Mouse (Mus musculus): ENCODE measurements at regions not wholly inside any gene's neighbourhood (a gene's known extent, or its start where the extent isn't known, plus 50 kb on each side); places are given as distances from the start of the nearest gene placed in this dataset.
A peak's percentile ranks its signal among the peaks of the same experiment; 100 is the strongest.

- Histone ChIP-seq H3K27ac (ENCODE audit: low read depth, low read length) (no peak overlapping the region), H3K4me2 (ENCODE audit: low read depth, low read length) (no peak overlapping the region), H3K27me3 (ENCODE audit: control insufficient read depth, insufficient read depth, low read length) (no peaks in the 10 kb centered on the region), H3K4me1 (ENCODE audit: control insufficient read depth, insufficient read depth, low read length) (no peaks in the 10 kb centered on the region), H3K9ac (replicated peaks; ENCODE audit: low read depth, low read length) (no peak overlapping the region), H3K9me3 (ENCODE audit: control insufficient read depth, low read length) (no peaks in the 10 kb centered on the region), H3K36me3 (ENCODE audit: control insufficient read depth, insufficient read depth, low read length) (no peaks in the 10 kb centered on the region), H3K4me3 (ENCODE audit: low read depth, low read length) (no peak overlapping the region)
- ATAC-seq (ENCODE audit: low read depth) = no peak
- 81% methylated on average over 3 of the region's 3 CpGs for WGBS
These were observed 131.0 kb downstream of the Rsl24d1 start for GRCm38 (mm10) chr9:73244177-73244576.

- Histone ChIP-seq H3K27ac (ENCODE audit: low read depth, low read length) (peak overlapping the region; percentile 40), H3K4me2 (ENCODE audit: low read depth, low read length) (no peak overlapping the region), H3K4me3 (ENCODE audit: low read depth, low read length) (no peak overlapping the region), H3K9me3 (ENCODE audit: control insufficient read depth, low read length) (no peaks in the 10 kb centered on the region), H3K36me3 (ENCODE audit: control insufficient read depth, insufficient read depth, low read length) (no peaks in the 10 kb centered on the region), H3K4me1 (ENCODE audit: control insufficient read depth, insufficient read depth, low read length) (no peaks in the 10 kb centered on the region), H3K9ac (replicated peaks; ENCODE audit: low read depth, low read length) (no peak overlapping the region), H3K27me3 (ENCODE audit: control insufficient read depth, insufficient read depth, low read length) (no peaks in the 10 kb centered on the region)
- 68% methylated on average over 7 of the region's 7 CpGs for WGBS
- peak; percentile 61; the same call in 1 of the 2 replicates for ATAC-seq (ENCODE audit: low read depth)
These were observed 132.3 kb downstream of the Rsl24d1 start for GRCm38 (mm10) chr9:73245524-73245923.

- 71% methylated on average over 9 of the region's 9 CpGs for WGBS
- H3K9ac ChIP-seq (replicated peaks; ENCODE audit: low read depth, low read length) = no peak overlapping the region
- H3K9me3 ChIP-seq (ENCODE audit: control insufficient read depth, low read length) = no peaks in the 10 kb centered on the region
- no peak overlapping the region for H3K4me3 ChIP-seq (ENCODE audit: low read depth, low read length)
- no peak overlapping the region for H3K27ac ChIP-seq (ENCODE audit: low read depth, low read length)
- H3K4me1 ChIP-seq (ENCODE audit: control insufficient read depth, insufficient read depth, low read length) = no peaks in the 10 kb centered on the region
- no peaks in the 10 kb centered on the region for H3K36me3 ChIP-seq (ENCODE audit: control insufficient read depth, insufficient read depth, low read length)
- H3K4me2 ChIP-seq (ENCODE audit: low read depth, low read length) = no peak overlapping the region
- ATAC-seq (ENCODE audit: low read depth) = no peak
- no peaks in the 10 kb centered on the region for H3K27me3 ChIP-seq (ENCODE audit: control insufficient read depth, insufficient read depth, low read length)
These were observed 144.9 kb downstream of the Rsl24d1 start for GRCm38 (mm10) chr9:73258171-73258570.

DNA sequence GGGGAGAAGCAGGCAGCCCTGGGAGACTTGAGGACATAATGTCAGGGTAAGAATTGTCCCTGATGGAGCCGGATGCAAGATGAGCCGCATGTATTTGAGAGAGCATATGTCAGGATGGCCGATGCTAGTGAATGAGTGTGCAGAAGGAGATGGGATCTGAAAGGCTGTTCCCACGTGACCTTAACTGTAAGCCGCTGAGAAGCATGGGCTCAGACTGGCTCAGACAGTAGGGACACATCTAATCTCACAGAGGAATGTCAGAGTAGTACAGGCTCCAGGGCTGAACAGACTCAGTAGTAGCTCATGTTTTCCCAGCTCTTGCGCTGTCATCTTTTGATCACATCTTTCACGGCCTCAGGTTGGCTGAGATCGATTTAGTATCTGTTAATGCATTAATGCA lies 145.4 kb downstream of the Rsl24d1 start:
- Histone ChIP-seq H3K4me3 (ENCODE audit: low read depth, low read length) (no peak overlapping the region), H3K27me3 (ENCODE audit: control insufficient read depth, insufficient read depth, low read length) (no peaks in the 10 kb centered on the region), H3K4me1 (ENCODE audit: control insufficient read depth, insufficient read depth, low read length) (no peaks in the 10 kb centered on the region), H3K4me2 (ENCODE audit: low read depth, low read length) (no peak overlapping the region), H3K9me3 (ENCODE audit: control insufficient read depth, low read length) (no peaks in the 10 kb centered on the region), H3K36me3 (ENCODE audit: control insufficient read depth, insufficient read depth, low read length) (no peaks in the 10 kb centered on the region), H3K27ac (ENCODE audit: low read depth, low read length) (no peak overlapping the region), H3K9ac (replicated peaks; ENCODE audit: low read depth, low read length) (no peak overlapping the region)
- 92% methylated on average over 8 of the region's 8 CpGs for WGBS
- ATAC-seq (ENCODE audit: low read depth) = no peak

- no peaks in the 10 kb centered on the region for H3K9me3 ChIP-seq (ENCODE audit: control insufficient read depth, low read length)
- no peaks in the 10 kb centered on the region for H3K4me1 ChIP-seq (ENCODE audit: control insufficient read depth, insufficient read depth, low read length)
- no peak overlapping the region for H3K4me3 ChIP-seq (ENCODE audit: low read depth, low read length)
- H3K36me3 ChIP-seq (ENCODE audit: control insufficient read depth, insufficient read depth, low read length) = no peaks in the 10 kb centered on the region
- no peak overlapping the region for H3K27ac ChIP-seq (ENCODE audit: low read depth, low read length)
- ATAC-seq (ENCODE audit: low read depth) = peak; percentile 75
- no peaks in the 10 kb centered on the region for H3K27me3 ChIP-seq (ENCODE audit: control insufficient read depth, insufficient read depth, low read length)
- WGBS = 19% methylated on average over 5 of the region's 5 CpGs
- no peak overlapping the region for H3K4me2 ChIP-seq (ENCODE audit: low read depth, low read length)
- H3K9ac ChIP-seq (replicated peaks; ENCODE audit: low read depth, low read length) = no peak overlapping the region
These were observed 149.5 kb downstream of the Rsl24d1 start for GRCm38 (mm10) chr9:73262711-73263110.

DNA sequence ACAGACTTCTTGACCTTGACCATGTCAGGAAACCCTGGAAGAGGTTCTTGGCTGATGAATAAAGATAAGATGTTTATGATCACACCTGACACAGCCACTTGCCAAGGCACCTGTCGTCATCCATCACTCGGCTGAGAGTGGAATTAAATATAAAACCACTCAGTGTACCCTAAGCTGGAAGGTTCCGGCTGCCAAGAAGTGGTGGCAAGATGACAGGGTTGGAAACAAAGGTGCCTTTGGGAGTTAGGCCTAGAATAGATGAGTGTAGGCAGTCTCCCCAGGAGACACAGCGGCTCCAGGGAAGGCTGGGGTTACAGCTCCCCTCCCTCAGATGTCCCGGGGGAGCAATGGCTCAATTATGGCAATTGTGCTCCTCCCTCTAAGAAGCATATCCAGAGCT lies 157.0 kb downstream of the Rsl24d1 start:
- H3K36me3 ChIP-seq (ENCODE audit: control insufficient read depth, insufficient read depth, low read length) = no peaks in the 10 kb centered on the region
- H3K9ac ChIP-seq (replicated peaks; ENCODE audit: low read depth, low read length) = no peak overlapping the region
- no peak overlapping the region for H3K27ac ChIP-seq (ENCODE audit: low read depth, low read length)
- no peak overlapping the region for H3K4me3 ChIP-seq (ENCODE audit: low read depth, low read length)
- WGBS = 82% methylated on average over 5 of the region's 5 CpGs
- H3K27me3 ChIP-seq (ENCODE audit: control insufficient read depth, insufficient read depth, low read length) = no peaks in the 10 kb centered on the region
- ATAC-seq (ENCODE audit: low read depth) = no peak
- no peaks in the 10 kb centered on the region for H3K9me3 ChIP-seq (ENCODE audit: control insufficient read depth, low read length)
- no peak overlapping the region for H3K4me2 ChIP-seq (ENCODE audit: low read depth, low read length)
- H3K4me1 ChIP-seq (ENCODE audit: control insufficient read depth, insufficient read depth, low read length) = no peaks in the 10 kb centered on the region

- Histone ChIP-seq H3K4me1 (ENCODE audit: control insufficient read depth, insufficient read depth, low read length) (no peaks in the 10 kb centered on the region), H3K9me3 (ENCODE audit: control insufficient read depth, low read length) (no peaks in the 10 kb centered on the region), H3K36me3 (ENCODE audit: control insufficient read depth, insufficient read depth, low read length) (no peaks in the 10 kb centered on the region), H3K4me2 (ENCODE audit: low read depth, low read length) (no peak overlapping the region), H3K9ac (replicated peaks; ENCODE audit: low read depth, low read length) (no peak overlapping the region), H3K4me3 (ENCODE audit: low read depth, low read length) (no peak overlapping the region), H3K27ac (ENCODE audit: low read depth, low read length) (no peak overlapping the region), H3K27me3 (ENCODE audit: control insufficient read depth, insufficient read depth, low read length) (no peaks in the 10 kb centered on the region)
- no peak for ATAC-seq (ENCODE audit: low read depth)
- WGBS = 75% methylated on average over 2 of the region's 2 CpGs
These were observed 159.4 kb downstream of the Rsl24d1 start for GRCm38 (mm10) chr9:73272614-73273013.

DNA sequence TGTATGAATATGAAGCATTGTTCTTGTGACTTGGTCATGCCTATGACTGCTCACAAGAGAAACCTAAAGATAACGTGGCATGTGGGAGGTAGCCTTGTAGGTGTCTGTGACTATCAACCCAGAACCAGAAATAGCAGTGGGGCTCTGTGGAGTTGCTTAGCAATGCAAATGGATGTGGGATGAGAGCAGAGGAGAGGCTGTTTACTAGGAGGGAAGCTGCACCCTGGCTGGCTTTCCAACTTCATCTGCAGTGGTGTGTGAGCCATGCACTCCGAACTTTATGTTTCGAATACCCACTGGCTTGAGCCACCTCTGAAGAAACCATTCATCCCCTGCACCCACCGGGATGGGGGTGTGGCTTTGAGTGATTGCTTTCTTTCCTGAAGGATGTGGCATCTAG lies 160.5 kb downstream of the Rsl24d1 start:
- Histone ChIP-seq H3K4me3 (ENCODE audit: low read depth, low read length) (no peak overlapping the region), H3K27ac (ENCODE audit: low read depth, low read length) (no peak overlapping the region), H3K27me3 (ENCODE audit: control insufficient read depth, insufficient read depth, low read length) (no peaks in the 10 kb centered on the region), H3K4me1 (ENCODE audit: control insufficient read depth, insufficient read depth, low read length) (no peaks in the 10 kb centered on the region), H3K4me2 (ENCODE audit: low read depth, low read length) (no peak overlapping the region), H3K9me3 (ENCODE audit: control insufficient read depth, low read length) (no peaks in the 10 kb centered on the region), H3K9ac (replicated peaks; ENCODE audit: low read depth, low read length) (no peak overlapping the region), H3K36me3 (ENCODE audit: control insufficient read depth, insufficient read depth, low read length) (no peaks in the 10 kb centered on the region)
- ATAC-seq (ENCODE audit: low read depth) = no peak
- 80% methylated on average over 4 of the region's 4 CpGs for WGBS

DNA sequence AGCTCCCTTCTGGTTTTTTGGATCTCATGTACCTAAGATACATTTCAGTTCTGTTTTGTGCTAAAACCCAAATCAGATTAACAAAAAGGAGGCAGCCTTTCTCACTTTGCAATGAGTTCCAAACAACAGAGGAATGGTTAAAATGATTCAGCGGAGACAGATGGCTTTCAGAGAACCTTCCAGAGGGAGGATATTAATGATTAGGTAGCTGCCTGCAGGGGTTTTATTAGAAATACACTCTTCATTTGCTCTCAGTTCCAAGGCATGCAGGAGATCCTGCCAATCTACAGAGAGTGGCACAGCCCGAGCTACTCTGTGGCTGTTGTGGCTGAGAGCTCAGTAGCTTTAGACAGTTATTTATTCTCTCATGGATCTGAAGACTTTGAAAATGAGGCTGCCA lies 162.4 kb downstream of the Rsl24d1 start:
- Histone ChIP-seq H3K9ac (replicated peaks; ENCODE audit: low read depth, low read length) (no peak overlapping the region), H3K4me3 (ENCODE audit: low read depth, low read length) (no peak overlapping the region), H3K36me3 (ENCODE audit: control insufficient read depth, insufficient read depth, low read length) (no peaks in the 10 kb centered on the region), H3K4me1 (ENCODE audit: control insufficient read depth, insufficient read depth, low read length) (no peaks in the 10 kb centered on the region), H3K27ac (ENCODE audit: low read depth, low read length) (no peak overlapping the region), H3K9me3 (ENCODE audit: control insufficient read depth, low read length) (no peaks in the 10 kb centered on the region), H3K27me3 (ENCODE audit: control insufficient read depth, insufficient read depth, low read length) (no peaks in the 10 kb centered on the region), H3K4me2 (ENCODE audit: low read depth, low read length) (no peak overlapping the region)
- 55% methylated on average over 2 of the region's 2 CpGs for WGBS
- ATAC-seq (ENCODE audit: low read depth) = no peak

DNA sequence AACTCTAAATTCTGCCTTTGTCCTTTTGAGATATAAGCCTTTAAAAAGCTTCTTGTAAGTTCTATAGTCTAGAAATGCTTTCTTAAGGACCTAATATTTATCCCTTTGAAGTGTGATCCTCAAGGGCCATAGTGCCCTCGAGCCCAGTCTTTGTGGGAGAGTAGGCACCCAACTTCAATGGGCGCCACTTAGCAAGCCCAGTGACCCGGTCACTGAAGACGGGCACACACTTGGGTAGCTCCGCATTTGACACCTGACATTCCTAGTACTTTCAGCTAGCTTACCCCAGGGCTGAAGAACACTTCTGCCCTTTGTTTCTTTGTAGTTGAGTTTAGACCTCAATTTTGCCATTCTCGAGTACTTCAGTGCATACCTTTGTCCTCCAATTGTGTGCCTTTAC lies 182.1 kb downstream of the Rsl24d1 start:
- no peaks in the 10 kb centered on the region for H3K36me3 ChIP-seq (ENCODE audit: control insufficient read depth, insufficient read depth, low read length)
- no peaks in the 10 kb centered on the region for H3K27me3 ChIP-seq (ENCODE audit: control insufficient read depth, insufficient read depth, low read length)
- no peaks in the 10 kb centered on the region for H3K9me3 ChIP-seq (ENCODE audit: control insufficient read depth, low read length)
- no peak overlapping the region for H3K4me2 ChIP-seq (ENCODE audit: low read depth, low read length)
- no peak for ATAC-seq (ENCODE audit: low read depth)
- no peak overlapping the region for H3K9ac ChIP-seq (replicated peaks; ENCODE audit: low read depth, low read length)
- no peak overlapping the region for H3K4me3 ChIP-seq (ENCODE audit: low read depth, low read length)
- no peak overlapping the region for H3K27ac ChIP-seq (ENCODE audit: low read depth, low read length)
- 90% methylated on average over 6 of the region's 6 CpGs for WGBS
- no peaks in the 10 kb centered on the region for H3K4me1 ChIP-seq (ENCODE audit: control insufficient read depth, insufficient read depth, low read length)

Data from neural tube, embryonic 14.5 days (tissue).